Mouse (Mus musculus) stomach, embryonic 14.5 days (tissue): ENCODE measurements around the gene Tubb5. TPM values are rescaled to one million over a fixed set of nuclear protein-coding genes. Genes with fewer than 3 reads are reported as not detected.

Experiments
- ATAC-seq: fragments of 200-750 bp; cut with Nextera tagmentation; 2 replicates; pipeline ENCODE4 v1.8.0; 2017; ENCODE audit warnings: low read depth, moderate TSS enrichment; ENCODE audit not compliant: insufficient number of reproducible peaks, insufficient read depth, low FRiP score
- H3K27ac ChIP-seq: fragments of 300-500 bp; sonication (generic); 2 replicates; pipeline ENCODE4 v1.5.1; 2014; ENCODE audit warnings: mild to moderate bottlenecking, low read length, moderate library complexity, mixed read lengths
- H3K27me3 ChIP-seq: fragments of 300-500 bp; sonication (generic); 2 replicates; pipeline ENCODE4 v1.6.1; 2014; ENCODE audit warnings: low read length, control low read depth, mixed read lengths; ENCODE audit not compliant: control insufficient read depth, insufficient read depth
- H3K36me3 ChIP-seq: fragments of 300-500 bp; sonication (generic); 2 replicates; pipeline ENCODE4 v1.6.1; 2014; ENCODE audit warnings: mild to moderate bottlenecking, control low read depth, low read length, moderate library complexity, mixed read lengths; ENCODE audit not compliant: control insufficient read depth, insufficient read depth
- H3K4me1 ChIP-seq: fragments of 300-500 bp; sonication (generic); 2 replicates; pipeline ENCODE4 v1.6.1; 2014; ENCODE audit warnings: low read length, control low read depth, mixed read lengths; ENCODE audit not compliant: control insufficient read depth, insufficient read depth
- H3K4me2 ChIP-seq: fragments of 300-500 bp; sonication (generic); replicated peaks from 2 replicates; pipeline ENCODE4 v1.6.1; 2014; ENCODE audit warnings: low read depth, low read length, control low read depth
- H3K4me3 ChIP-seq: fragments of 300-500 bp; sonication (generic); 2 replicates; pipeline ENCODE4 v1.5.1; 2014; ENCODE audit warnings: low read depth, low read length, control low read depth
- H3K9ac ChIP-seq: fragments of 300-500 bp; sonication (generic); replicated peaks from 2 replicates; pipeline ENCODE4 v1.6.1; 2014; ENCODE audit warnings: low read depth, mild to moderate bottlenecking, control low read depth, low read length, moderate library complexity, mixed read lengths
- H3K9me3 ChIP-seq: fragments of 300-500 bp; sonication (generic); 2 replicates; pipeline ENCODE4 v1.6.1; 2016; ENCODE audit warnings: low read depth, low read length, control low read depth; ENCODE audit not compliant: control insufficient read depth
- WGBS: fragments of 180-500 bp; shearing (Covaris S2); extraction: QIAGEN DNeasy Blood & Tissue Kit; methylation state at CpG from one replicate; pipeline ENCODE4 v1.1.7; 2014; 5-methylcytosine and 5-hydroxymethylcytosine counted together
- polyA plus RNA-seq: library from polyadenylated mRNA; unstranded; fragments of >200 nt; fragmentation: Nextera tagmentation; extraction: Ambion mirVana; gene quantifications from 2 replicates; pipeline ENCODE4 v1.2.1, GENCODE M21; 2014

Tubb5 gene
- polyA plus RNA-seq, 1 experiment from 2014 or later, result 983 TPM

GRCm38 (mm10) chr17:35816686-35817085 is 21.4 kb downstream of the Tubb5 start:
- H3K4me3 ChIP-seq, result no peak overlapping the region
- 32% methylated on average over 13 of the region's 14 CpGs for WGBS
- H3K27ac ChIP-seq, result no peak overlapping the region
- peaks cover 30% of the 10 kb centered on the region; the same call in 1 of the 2 replicates for H3K4me1 ChIP-seq
- ATAC-seq, result no peak
- no peaks in the 10 kb centered on the region for H3K9me3 ChIP-seq
- no peak overlapping the region for H3K4me2 ChIP-seq
- no peaks in the 10 kb centered on the region for H3K27me3 ChIP-seq
- H3K9ac ChIP-seq, result no peak overlapping the region
- no peaks in the 10 kb centered on the region for H3K36me3 ChIP-seq

GRCm38 (mm10) chr17:35815836-35816235 is 22.3 kb downstream of the Tubb5 start:
- H3K27ac ChIP-seq, result no peak overlapping the region
- no peak overlapping the region for H3K9ac ChIP-seq
- ATAC-seq, result no peak
- H3K9me3 ChIP-seq, result no peaks in the 10 kb centered on the region
- no peak overlapping the region for H3K4me3 ChIP-seq
- H3K4me2 ChIP-seq, result no peak overlapping the region
- H3K27me3 ChIP-seq, result no peaks in the 10 kb centered on the region
- peaks cover 28% of the 10 kb centered on the region; the same call in 1 of the 2 replicates for H3K4me1 ChIP-seq
- H3K36me3 ChIP-seq, result no peaks in the 10 kb centered on the region
- 59% methylated on average over 7 of the region's 7 CpGs for WGBS

- Histone ChIP-seq H3K4me3 (no peak overlapping the region), H3K4me1 (peaks cover 25% of the 10 kb centered on the region; the same call in 1 of the 2 replicates), H3K27me3 (no peaks in the 10 kb centered on the region), H3K9ac (0 out of 2 replicates have a peak overlapping the region, but pooled peaks have one; percentile 10), H3K36me3 (no peaks in the 10 kb centered on the region), H3K27ac (peak overlapping the region; percentile 63; the same call in 1 of the 2 replicates), H3K4me2 (no peak overlapping the region), H3K9me3 (no peaks in the 10 kb centered on the region)
- WGBS, result 28% methylated on average over 6 of the region's 6 CpGs
- no peak for ATAC-seq
These were observed 23.4 kb downstream of the Tubb5 start for GRCm38 (mm10) chr17:35814678-35815077.

- peak; percentile 33; the same call in 1 of the 2 replicates for ATAC-seq
- WGBS, result 66% methylated on average over 7 of the region's 7 CpGs
- peak overlapping the region; percentile 46; the same call in 1 of the 2 replicates for H3K27ac ChIP-seq
These were observed 24.5 kb downstream of the Tubb5 start for GRCm38 (mm10) chr17:35813653-35814052.

GRCm38 (mm10) chr17:35813245-35813647 is 24.9 kb downstream of the Tubb5 start:
- Histone ChIP-seq H3K36me3 (no peaks in the 10 kb centered on the region), H3K27ac (peak overlapping the region; percentile 46; the same call in 1 of the 2 replicates), H3K4me2 (no peak overlapping the region), H3K4me1 (peaks cover 25% of the 10 kb centered on the region; the same call in 1 of the 2 replicates), H3K9ac (no peak overlapping the region), H3K9me3 (no peaks in the 10 kb centered on the region), H3K4me3 (no peak overlapping the region), H3K27me3 (no peaks in the 10 kb centered on the region)
- 40% methylated on average over 7 of the region's 7 CpGs for WGBS
- peak; percentile 72; the same call in 1 of the 2 replicates for ATAC-seq

More at GRCm38 (mm10) chr17:35813653-35814052, 24.5 kb downstream of the Tubb5 start:
- Histone ChIP-seq H3K4me1 (peaks cover 25% of the 10 kb centered on the region; the same call in 1 of the 2 replicates), H3K9ac (no peak overlapping the region), H3K4me3 (no peak overlapping the region), H3K9me3 (no peaks in the 10 kb centered on the region), H3K36me3 (no peaks in the 10 kb centered on the region), H3K27me3 (no peaks in the 10 kb centered on the region), H3K4me2 (no peak overlapping the region)

GRCm38 (mm10) chr17:35812736-35813135 is 25.4 kb downstream of the Tubb5 start:
- Histone ChIP-seq H3K9ac (no peak overlapping the region), H3K27ac (peak overlapping the region; percentile 46; the same call in 1 of the 2 replicates), H3K4me1 (peaks cover 25% of the 10 kb centered on the region; the same call in 1 of the 2 replicates), H3K9me3 (no peaks in the 10 kb centered on the region), H3K4me2 (no peak overlapping the region), H3K27me3 (no peaks in the 10 kb centered on the region), H3K4me3 (no peak overlapping the region), H3K36me3 (no peaks in the 10 kb centered on the region)
- 50% methylated on average over 6 of the region's 6 CpGs for WGBS
- 0 out of 2 replicates have a peak, but pooled peaks have one; percentile 5 for ATAC-seq

- Histone ChIP-seq H3K4me1 (peaks cover 25% of the 10 kb centered on the region; the same call in 1 of the 2 replicates), H3K9ac (no peak overlapping the region), H3K4me3 (no peak overlapping the region), H3K27ac (peak overlapping the region; percentile 46; the same call in 1 of the 2 replicates), H3K4me2 (no peak overlapping the region), H3K36me3 (no peaks in the 10 kb centered on the region), H3K9me3 (no peaks in the 10 kb centered on the region), H3K27me3 (no peaks in the 10 kb centered on the region)
- 74% methylated on average over 5 of the region's 5 CpGs for WGBS
- ATAC-seq, result no peak
These were observed 25.8 kb downstream of the Tubb5 start for GRCm38 (mm10) chr17:35812307-35812706.

GRCm38 (mm10) chr17:35810900-35811648 is 27.0 kb downstream of the Tubb5 start:
- WGBS, result 79% methylated on average over 5 of the region's 5 CpGs
- no peak overlapping the region for H3K27ac ChIP-seq
- H3K9me3 ChIP-seq, result no peaks in the 10 kb centered on the region
- H3K4me1 ChIP-seq, result peaks cover 20% of the 10 kb centered on the region; the same call in 1 of the 2 replicates
- H3K9ac ChIP-seq, result no peak overlapping the region
- H3K4me3 ChIP-seq, result no peak overlapping the region
- H3K27me3 ChIP-seq, result no peaks in the 10 kb centered on the region
- H3K4me2 ChIP-seq, result no peak overlapping the region
- H3K36me3 ChIP-seq, result no peaks in the 10 kb centered on the region
- no peak for ATAC-seq
